Mouse (Mus musculus) adrenal gland, postnatal 36 days (tissue): ENCODE results near the gene Gopc. TPM values are rescaled to one million over a fixed set of nuclear protein-coding genes. Genes with fewer than 3 reads are reported as not detected.
"Not testable (repeated sequence)": the region's sequence is repeated elsewhere in the genome, so short reads cannot be mapped to it uniquely, and the experiment has no call there.

Source experiments
- DNase-seq, 2 experiments: peaks; one replicate each; pipeline ENCODE4 v3.0.0; 2021; ENCODE audit warnings: mixed read lengths in 1 of 2
- total RNA-seq, 2 experiments: library from RNA; stranded (reverse); gene quantifications; 2 replicates each; pipeline ENCODE4 v1.2.3; 2021

The Gopc gene
- total RNA-seq, 2 experiments from 2014 or later = 23.3 to 27.3 TPM

GRCm38 (mm10) chr10:52298568-52298967, 83.4 kb downstream of the Gopc start:
- DNase-seq = not testable (repeated sequence)

GRCm38 (mm10) chr10:52295934-52296333, 86.0 kb downstream of the Gopc start:
- DNase-seq = no peak

- no peak for DNase-seq
These were observed 87.9 kb downstream of the Gopc start for GRCm38 (mm10) chr10:52293921-52294577.

DNA sequence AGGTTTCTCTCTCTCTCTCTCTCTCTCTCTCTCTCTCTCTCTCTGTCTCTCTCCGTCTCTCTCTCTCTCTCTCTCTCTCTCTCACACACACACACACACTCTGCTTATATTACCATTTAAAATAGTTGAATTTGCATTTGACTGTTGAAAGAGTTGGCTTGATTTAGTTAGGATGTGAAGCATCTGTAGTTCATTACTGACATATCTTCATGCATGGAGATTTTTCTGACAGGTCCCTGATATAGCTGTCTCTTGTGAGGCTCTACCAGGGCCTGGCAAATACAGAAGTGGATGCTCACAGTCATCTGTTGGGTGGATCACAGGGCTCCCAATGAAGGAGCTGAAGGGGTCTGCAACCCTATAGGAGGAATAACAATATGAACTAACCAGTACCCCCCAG, 89.5 kb downstream of the Gopc start:
- not testable (repeated sequence) for DNase-seq

- no peak for DNase-seq
These were observed 92.7 kb downstream of the Gopc start for GRCm38 (mm10) chr10:52289261-52289660.

GRCm38 (mm10) chr10:52287852-52288533, 93.9 kb downstream of the Gopc start:
- DNase-seq = no peak

Other genes with a start within 250 kb of the Gopc start
- under 1 TPM in 1 of 2 experiments, not detected in 1; 0.03 TPM for gene Ros1, start 186.9 kb downstream of the Gopc start, total RNA-seq
- gene Dcbld1, start 148.5 kb downstream of the Gopc start, total RNA-seq = 1 to 10 TPM; 4.2 to 4.3 TPM
- not detected for gene Gm26741, start 23.4 kb downstream of the Gopc start, total RNA-seq
- under 1 TPM; 0.13 to 0.26 TPM for gene Nepn, start 6.8 kb upstream of the Gopc start, total RNA-seq
- gene Nus1, start 35.4 kb upstream of the Gopc start, total RNA-seq = 10 to 100 TPM; 52.0 to 63.4 TPM